Mouse (Mus musculus) heart, embryonic 14.5 days (tissue): ENCODE data around the gene Cptp. TPM values are rescaled to one million over a fixed set of nuclear protein-coding genes. Genes with fewer than 3 reads are reported as not detected.

Source experiments
- ATAC-seq: fragments of 200-750 bp; cut with Nextera tagmentation; 2 replicates; pipeline ENCODE4 v1.8.0; 2017; ENCODE audit warnings: low read depth, moderate TSS enrichment; ENCODE audit not compliant: insufficient number of reproducible peaks, insufficient read depth, low FRiP score
- H3K27ac ChIP-seq, 2 experiments: fragments of 200-500 bp in 1 of 2; fragments of 300-500 bp in 1 of 2; sonication (generic) in 1 of 2; replicated peaks in 1 of 2; 2 replicates each; pipeline ENCODE4 v1.5.1; 2012 to 2014; ENCODE audit warnings: low read depth in 2 of 2, low read length in 2 of 2, control low read depth in 1 of 2, mild to moderate bottlenecking in 1 of 2, mixed read lengths in 1 of 2; ENCODE audit not compliant: control insufficient read depth in 1 of 2, insufficient read depth in 1 of 2
- H3K27me3 ChIP-seq: fragments of 300-500 bp; sonication (generic); 2 replicates; pipeline ENCODE4 v1.6.1; 2014; ENCODE audit warnings: mild to moderate bottlenecking, low read length, control low read depth; ENCODE audit not compliant: control insufficient read depth, insufficient read depth
- H3K36me3 ChIP-seq: fragments of 300-500 bp; sonication (generic); 2 replicates; pipeline ENCODE4 v1.6.1; 2014; ENCODE audit warnings: mild to moderate bottlenecking, control low read depth, low read length, mixed read lengths; ENCODE audit not compliant: control insufficient read depth, insufficient read depth
- H3K4me1 ChIP-seq, 2 experiments: fragments of 200-500 bp in 1 of 2; fragments of 300-500 bp in 1 of 2; sonication (generic) in 1 of 2; 2 replicates each; pipeline ENCODE4 v1.6.1; 2012 to 2014; ENCODE audit warnings: low read length in 2 of 2, control low read depth in 1 of 2, mixed read lengths in 1 of 2; ENCODE audit not compliant: control insufficient read depth in 2 of 2, insufficient read depth in 2 of 2
- H3K4me2 ChIP-seq: fragments of 300-500 bp; sonication (generic); 2 replicates; pipeline ENCODE4 v1.6.1; 2014; ENCODE audit warnings: mild to moderate bottlenecking, low read length
- H3K4me3 ChIP-seq, 2 experiments: fragments of 200-500 bp in 1 of 2; fragments of 300-500 bp in 1 of 2; sonication (generic) in 1 of 2; 2 replicates each; pipeline ENCODE4 v1.5.1; 2012 to 2014; ENCODE audit warnings: low read length in 2 of 2, mild to moderate bottlenecking in 2 of 2, control low read depth in 1 of 2, low read depth in 1 of 2, moderate library complexity in 1 of 2; ENCODE audit not compliant: control insufficient read depth in 1 of 2, insufficient read depth in 1 of 2
- H3K9ac ChIP-seq: fragments of 300-500 bp; sonication (generic); 2 replicates; pipeline ENCODE4 v1.6.1; 2014; ENCODE audit warnings: mild to moderate bottlenecking, low read length
- H3K9me3 ChIP-seq: fragments of 300-500 bp; sonication (generic); 2 replicates; pipeline ENCODE4 v1.6.1; 2016; ENCODE audit warnings: low read length, control low read depth; ENCODE audit not compliant: control insufficient read depth
- WGBS: fragments of 180-500 bp; shearing (Covaris S2); extraction: QIAGEN DNeasy Blood & Tissue Kit; methylation state at CpG from one replicate; pipeline ENCODE4 v1.1.7; 2014; 5-methylcytosine and 5-hydroxymethylcytosine counted together
- polyA plus RNA-seq: library from polyadenylated mRNA; unstranded; fragments of >200 nt; fragmentation: Nextera tagmentation; extraction: Ambion mirVana; gene quantifications from 2 replicates; pipeline ENCODE4 v1.2.1, GENCODE M21; 2014

The Cptp gene
- polyA plus RNA-seq, 1 experiment from 2014 or later = 11.0 TPM

- Histone ChIP-seq H3K27ac (no peak overlapping the region), H3K36me3 (peaks cover 13% of the 10 kb centered on the region), H3K27me3 (no peaks in the 10 kb centered on the region), H3K4me3 (no peak overlapping the region), H3K9ac (no peak overlapping the region), H3K9me3 (no peaks in the 10 kb centered on the region), H3K4me1 (peaks cover 12 to 19% of the 10 kb centered on the region in 2 experiments), H3K4me2 (no peak overlapping the region)
- ATAC-seq = no peak
- WGBS = 85% methylated on average over 2 of the region's 2 CpGs
These were observed 19.8 kb downstream of the Cptp start for GRCm38 (mm10) chr4:155849391-155849790.

- H3K27me3 ChIP-seq = no peaks in the 10 kb centered on the region
- peaks cover 10% of the 10 kb centered on the region for H3K36me3 ChIP-seq
- H3K9me3 ChIP-seq = no peaks in the 10 kb centered on the region
- peaks cover 12 to 19% of the 10 kb centered on the region in 2 experiments for H3K4me1 ChIP-seq
- H3K4me3 ChIP-seq = peak overlapping the region; percentile 82 to 95; a peak in 3 of 4 replicates
- 74% methylated on average over 7 of the region's 7 CpGs for WGBS
- H3K27ac ChIP-seq = no peak overlapping the region
- ATAC-seq = no peak
- H3K9ac ChIP-seq = peak overlapping the region; percentile 93
- peak overlapping the region; percentile 96 for H3K4me2 ChIP-seq
These were observed 20.7 kb downstream of the Cptp start for GRCm38 (mm10) chr4:155848434-155849095.

GRCm38 (mm10) chr4:155847591-155848352, 21.5 kb downstream of the Cptp start:
- peak; percentile 33 for ATAC-seq
- H3K9ac ChIP-seq = peak overlapping the region; percentile 93
- H3K27ac ChIP-seq = peak overlapping the region in 1 of 2 experiments; percentile 76; a peak in 2 of 4 replicates
- peaks cover 12% of the 10 kb centered on the region for H3K36me3 ChIP-seq
- 2% methylated on average over 61 of the region's 69 CpGs for WGBS
- peaks cover 12 to 19% of the 10 kb centered on the region in 2 experiments for H3K4me1 ChIP-seq
- H3K4me3 ChIP-seq = peak overlapping the region; percentile 82 to 95
- H3K9me3 ChIP-seq = no peaks in the 10 kb centered on the region
- H3K4me2 ChIP-seq = peak overlapping the region; percentile 96
- no peaks in the 10 kb centered on the region for H3K27me3 ChIP-seq

GRCm38 (mm10) chr4:155846871-155847578, 22.2 kb downstream of the Cptp start, which contains the start of gene Dvl1:
Gene Dvl1 (plus strand): TSS chr4:155847402.
- Histone ChIP-seq H3K4me1 (peaks cover 12 to 19% of the 10 kb centered on the region in 2 experiments), H3K9ac (peak within 1 kb of the TSS; percentile 93), H3K27me3 (no peaks in the 10 kb centered on the region), H3K9me3 (no peaks in the 10 kb centered on the region), H3K4me2 (peak within 1 kb of the TSS; percentile 96), H3K27ac (peak within 1 kb of the TSS; percentile 6 to 76; a peak in 3 of 4 replicates), H3K4me3 (peak within 1 kb of the TSS; percentile 82 to 95), H3K36me3 (peaks cover 18% of the 10 kb centered on the region)
- peak; percentile 91 for ATAC-seq
- WGBS = 2% methylated on average over 57 of the region's 65 CpGs

GRCm38 (mm10) chr4:155843231-155843630, 26.0 kb downstream of the Cptp start:
- Histone ChIP-seq H3K9me3 (no peaks in the 10 kb centered on the region), H3K4me2 (no peak overlapping the region), H3K4me1 (peaks cover 21 to 40% of the 10 kb centered on the region in 2 experiments), H3K27ac (no peak overlapping the region), H3K27me3 (peaks cover 5% of the 10 kb centered on the region), H3K36me3 (peaks cover 21% of the 10 kb centered on the region), H3K9ac (no peak overlapping the region), H3K4me3 (no peak overlapping the region)
- no peak for ATAC-seq
- 87% methylated on average over 5 of the region's 5 CpGs for WGBS

- H3K27ac ChIP-seq = no peak overlapping the region
- no peaks in the 10 kb centered on the region for H3K9me3 ChIP-seq
- peaks cover 21% of the 10 kb centered on the region for H3K36me3 ChIP-seq
- ATAC-seq = no peak
- H3K9ac ChIP-seq = no peak overlapping the region
- WGBS = 49% methylated on average over 38 of the region's 38 CpGs
- peak overlapping the region; percentile 3 to 51; a peak in 2 of 4 replicates for H3K4me3 ChIP-seq
- peak overlapping the region; percentile 88 for H3K4me2 ChIP-seq
- peaks cover 26 to 45% of the 10 kb centered on the region in 2 experiments for H3K4me1 ChIP-seq
- H3K27me3 ChIP-seq = peaks cover 5% of the 10 kb centered on the region
These were observed 27.5 kb downstream of the Cptp start for GRCm38 (mm10) chr4:155841651-155842270.

GRCm38 (mm10) chr4:155841003-155841454, 28.2 kb downstream of the Cptp start:
- peak overlapping the region; percentile 76 for H3K9ac ChIP-seq
- H3K27me3 ChIP-seq = peaks cover 5% of the 10 kb centered on the region
- no peaks in the 10 kb centered on the region for H3K9me3 ChIP-seq
- peak overlapping the region; percentile 51 to 54 for H3K4me3 ChIP-seq
- H3K36me3 ChIP-seq = peaks cover 21% of the 10 kb centered on the region
- peak overlapping the region; percentile 88 for H3K4me2 ChIP-seq
- 0 out of 4 replicates have a peak overlapping the region, but pooled peaks of 1 of the 2 experiments have one; percentile 17 for H3K27ac ChIP-seq
- H3K4me1 ChIP-seq = peaks cover 22 to 41% of the 10 kb centered on the region in 2 experiments
- under 1% methylated on average over 32 of the region's 32 CpGs for WGBS
- peak; percentile 23 for ATAC-seq
